Mouse (Mus musculus): ENCODE data around the gene Bend7. TPM values are rescaled to one million over a fixed set of nuclear protein-coding genes. Genes with fewer than 3 reads are reported as not detected.
A peak's percentile ranks its signal among the peaks of the same experiment; 100 is the strongest.

Gene Bend7
- polyA plus RNA-seq, 1 experiment from 2014 or later, result 7.2 TPM

- no peaks in the 10 kb centered on the region for H3K4me1 ChIP-seq
- no peak overlapping the region for H3K4me2 ChIP-seq (replicated peaks)
- no peak overlapping the region for H3K27ac ChIP-seq (replicated peaks)
- H3K4me3 ChIP-seq, result no peak overlapping the region
- 86% methylated on average over 6 of the region's 6 CpGs for WGBS
- no peaks in the 10 kb centered on the region for H3K9me3 ChIP-seq
- no peak for ATAC-seq (ENCODE audit: low FRiP score, low read depth)
- no peaks in the 10 kb centered on the region for H3K27me3 ChIP-seq
- H3K9ac ChIP-seq (replicated peaks), result no peak overlapping the region
- H3K36me3 ChIP-seq, result 0 out of 2 replicates have a peak, but pooled peaks cover 9% of the 10 kb centered on the region
These were observed 34.3 kb downstream of the Bend7 start for GRCm38 (mm10) chr2:4751918-4752317.

GRCm38 (mm10) chr2:4755716-4756115 is 38.1 kb downstream of the Bend7 start:
- Histone ChIP-seq H3K9ac (replicated peaks) (no peak overlapping the region), H3K27me3 (no peaks in the 10 kb centered on the region), H3K4me3 (no peak overlapping the region), H3K9me3 (no peaks in the 10 kb centered on the region), H3K4me1 (no peaks in the 10 kb centered on the region), H3K4me2 (replicated peaks) (no peak overlapping the region), H3K36me3 (0 out of 2 replicates have a peak, but pooled peaks cover 9% of the 10 kb centered on the region), H3K27ac (replicated peaks) (no peak overlapping the region)
- 83% methylated on average over 8 of the region's 8 CpGs for WGBS
- ATAC-seq (ENCODE audit: low FRiP score, low read depth), result no peak

GRCm38 (mm10) chr2:4757218-4757617 is 39.6 kb downstream of the Bend7 start:
- 0 out of 2 replicates have a peak, but pooled peaks cover 9% of the 10 kb centered on the region for H3K36me3 ChIP-seq
- WGBS, result 82% methylated on average over 3 of the region's 3 CpGs
- H3K4me2 ChIP-seq (replicated peaks), result no peak overlapping the region
- no peak overlapping the region for H3K4me3 ChIP-seq
- no peaks in the 10 kb centered on the region for H3K27me3 ChIP-seq
- no peaks in the 10 kb centered on the region for H3K4me1 ChIP-seq
- ATAC-seq (ENCODE audit: low FRiP score, low read depth), result no peak
- no peak overlapping the region for H3K9ac ChIP-seq (replicated peaks)
- no peaks in the 10 kb centered on the region for H3K9me3 ChIP-seq
- no peak overlapping the region for H3K27ac ChIP-seq (replicated peaks)

- Histone ChIP-seq H3K4me1 (no peaks in the 10 kb centered on the region; the same call in 1 of the 2 replicates), H3K36me3 (0 out of 2 replicates have a peak, but pooled peaks cover 4% of the 10 kb centered on the region), H3K27ac (replicated peaks) (no peak overlapping the region), H3K4me2 (replicated peaks) (no peak overlapping the region), H3K9me3 (no peaks in the 10 kb centered on the region), H3K9ac (replicated peaks) (no peak overlapping the region), H3K4me3 (no peak overlapping the region), H3K27me3 (no peaks in the 10 kb centered on the region)
- WGBS, result 76% methylated on average over 5 of the region's 5 CpGs
- no peak for ATAC-seq (ENCODE audit: low FRiP score, low read depth)
These were observed 43.1 kb downstream of the Bend7 start for GRCm38 (mm10) chr2:4760741-4761140.

GRCm38 (mm10) chr2:4761906-4762305 is 44.3 kb downstream of the Bend7 start:
- Histone ChIP-seq H3K27ac (replicated peaks) (no peak overlapping the region), H3K4me1 (no peaks in the 10 kb centered on the region; the same call in 1 of the 2 replicates), H3K9ac (replicated peaks) (no peak overlapping the region), H3K9me3 (no peaks in the 10 kb centered on the region), H3K4me3 (no peak overlapping the region), H3K36me3 (0 out of 2 replicates have a peak, but pooled peaks cover under 1% of the 10 kb centered on the region), H3K27me3 (no peaks in the 10 kb centered on the region), H3K4me2 (replicated peaks) (no peak overlapping the region)
- ATAC-seq (ENCODE audit: low FRiP score, low read depth), result no peak
- WGBS, result 90% methylated on average over 5 of the region's 5 CpGs

GRCm38 (mm10) chr2:4764071-4764470 is 46.4 kb downstream of the Bend7 start:
- no peaks in the 10 kb centered on the region; the same call in 1 of the 2 replicates for H3K4me1 ChIP-seq
- ATAC-seq (ENCODE audit: low FRiP score, low read depth), result no peak

GRCm38 (mm10) chr2:4770376-4770775 is 52.7 kb downstream of the Bend7 start:
- Histone ChIP-seq H3K4me3 (no peak overlapping the region), H3K27ac (replicated peaks) (no peak overlapping the region), H3K9me3 (no peaks in the 10 kb centered on the region), H3K9ac (replicated peaks) (no peak overlapping the region), H3K4me2 (replicated peaks) (no peak overlapping the region), H3K4me1 (no peaks in the 10 kb centered on the region; the same call in 1 of the 2 replicates), H3K36me3 (no peaks in the 10 kb centered on the region), H3K27me3 (no peaks in the 10 kb centered on the region)
- ATAC-seq (ENCODE audit: low FRiP score, low read depth), result no peak
- 89% methylated on average over 2 of the region's 2 CpGs for WGBS

More at GRCm38 (mm10) chr2:4764071-4764470, 46.4 kb downstream of the Bend7 start:
- Histone ChIP-seq H3K4me3 (no peak overlapping the region), H3K27me3 (no peaks in the 10 kb centered on the region), H3K9ac (replicated peaks) (no peak overlapping the region), H3K36me3 (no peaks in the 10 kb centered on the region), H3K4me2 (replicated peaks) (no peak overlapping the region), H3K27ac (replicated peaks) (no peak overlapping the region), H3K9me3 (no peaks in the 10 kb centered on the region)
- 88% methylated on average over 3 of the region's 3 CpGs for WGBS

GRCm38 (mm10) chr2:4773911-4774310 is 56.3 kb downstream of the Bend7 start:
- no peak overlapping the region for H3K4me2 ChIP-seq (replicated peaks)
- 93% methylated on average over 6 of the region's 6 CpGs for WGBS
- ATAC-seq (ENCODE audit: low FRiP score, low read depth), result no peak
- H3K9ac ChIP-seq (replicated peaks), result no peak overlapping the region
- H3K36me3 ChIP-seq, result no peaks in the 10 kb centered on the region
- no peaks in the 10 kb centered on the region for H3K27me3 ChIP-seq
- no peak overlapping the region for H3K27ac ChIP-seq (replicated peaks)
- no peaks in the 10 kb centered on the region for H3K4me1 ChIP-seq
- no peak overlapping the region for H3K4me3 ChIP-seq
- no peaks in the 10 kb centered on the region for H3K9me3 ChIP-seq

GRCm38 (mm10) chr2:4777291-4777690 is 59.7 kb downstream of the Bend7 start:
- ATAC-seq (ENCODE audit: low FRiP score, low read depth), result no peak
- 92% methylated on average over 8 of the region's 8 CpGs for WGBS
- H3K36me3 ChIP-seq, result no peaks in the 10 kb centered on the region
- no peak overlapping the region for H3K27ac ChIP-seq (replicated peaks)
- H3K4me1 ChIP-seq, result 0 out of 2 replicates have a peak, but pooled peaks cover 3% of the 10 kb centered on the region
- H3K4me2 ChIP-seq (replicated peaks), result no peak overlapping the region
- H3K4me3 ChIP-seq, result no peak overlapping the region
- peaks cover 15% of the 10 kb centered on the region for H3K27me3 ChIP-seq
- no peak overlapping the region for H3K9ac ChIP-seq (replicated peaks)
- H3K9me3 ChIP-seq, result no peaks in the 10 kb centered on the region

- Histone ChIP-seq H3K27me3 (peaks cover 35% of the 10 kb centered on the region), H3K36me3 (no peaks in the 10 kb centered on the region), H3K4me3 (no peak overlapping the region), H3K4me2 (replicated peaks) (no peak overlapping the region), H3K27ac (replicated peaks) (no peak overlapping the region), H3K4me1 (peaks cover 16% of the 10 kb centered on the region), H3K9me3 (no peaks in the 10 kb centered on the region), H3K9ac (replicated peaks) (no peak overlapping the region)
- ATAC-seq (ENCODE audit: low FRiP score, low read depth), result no peak
- WGBS, result 80% methylated on average over 3 of the region's 3 CpGs
These were observed 64.0 kb downstream of the Bend7 start for GRCm38 (mm10) chr2:4781641-4782040.

- no peak overlapping the region for H3K27ac ChIP-seq (replicated peaks)
- H3K4me1 ChIP-seq, result peaks cover 22% of the 10 kb centered on the region
- WGBS, result 35% methylated on average over 4 of the region's 4 CpGs
- no peak overlapping the region for H3K4me3 ChIP-seq
- no peak overlapping the region for H3K4me2 ChIP-seq (replicated peaks)
- H3K9ac ChIP-seq (replicated peaks), result no peak overlapping the region
- H3K9me3 ChIP-seq, result no peaks in the 10 kb centered on the region
- H3K36me3 ChIP-seq, result no peaks in the 10 kb centered on the region
- no peak for ATAC-seq (ENCODE audit: low FRiP score, low read depth)
- peaks cover 35% of the 10 kb centered on the region for H3K27me3 ChIP-seq
These were observed 64.8 kb downstream of the Bend7 start for GRCm38 (mm10) chr2:4782401-4782800.

GRCm38 (mm10) chr2:4782809-4783641 is 65.4 kb downstream of the Bend7 start:
- WGBS, result 51% methylated on average over 11 of the region's 11 CpGs

More at GRCm38 (mm10) chr2:4782809-4783641, 65.4 kb downstream of the Bend7 start:
- no peak overlapping the region for H3K4me2 ChIP-seq (replicated peaks)
- no peaks in the 10 kb centered on the region for H3K36me3 ChIP-seq
- 0 out of 2 replicates have a peak, but pooled peaks have one; percentile 28 for ATAC-seq (ENCODE audit: low FRiP score, low read depth)
- 0 out of 2 replicates have a peak overlapping the region, but pooled peaks have one; percentile 8 for H3K27ac ChIP-seq (replicated peaks)
- H3K4me3 ChIP-seq, result no peak overlapping the region
- H3K9me3 ChIP-seq, result no peaks in the 10 kb centered on the region
- H3K27me3 ChIP-seq, result peaks cover 35% of the 10 kb centered on the region
- peaks cover 22% of the 10 kb centered on the region for H3K4me1 ChIP-seq
- no peak overlapping the region for H3K9ac ChIP-seq (replicated peaks)
